Mouse (Mus musculus): Measurements from ENCODE around the gene Nxnl2. TPM values are rescaled to one million over a fixed set of nuclear protein-coding genes. Genes with fewer than 3 reads are reported as not detected.

Nxnl2 gene
- total RNA-seq (2021): under 1 TPM in 1 of 2 experiments, not detected in 1; 0.23 TPM
- long read RNA-seq, experiment 1: 0 reads
- long read RNA-seq, experiment 2: 0 reads

- peak within 1 kb of the TSS; percentile 43; the same call in 1 of the 2 replicates for H3K27ac ChIP-seq
- peak; percentile 48 for TF ChIP-seq CTCF (IDR thresholded peaks at IDR 0.05)
- peak; percentile 44 for DNase-seq
- intact Hi-C loops (cut with DNase I): loop anchor here (10.0 kb wide), 1 partner anchor 216 kb away; no protein-coding TSS in a partner anchor
- peak within 1 kb of the TSS; percentile 73 for H3K4me3 ChIP-seq
These were observed at the start of gene Nxnl2 for GRCm38 (mm10) chr13:51170691-51171680. TSS of gene Nxnl2 (plus strand) at chr13:51171022.

- intact Hi-C loops (cut with DNase I): no loop called here
- Histone ChIP-seq H3K4me3 (no peak overlapping the region), H3K27ac (no peak overlapping the region)
- no peak for DNase-seq
- no peak for TF ChIP-seq CTCF (IDR thresholded peaks at IDR 0.05)
These were observed 48.9 kb upstream of the Nxnl2 start for GRCm38 (mm10) chr13:51121966-51122365.

- Histone ChIP-seq H3K4me3 (no peak overlapping the region), H3K27ac (no peak overlapping the region)
- DNase-seq: no peak
- TF ChIP-seq CTCF (IDR thresholded peaks at IDR 0.05): no peak
- intact Hi-C loops (cut with DNase I): no loop called here
These were observed 48.1 kb upstream of the Nxnl2 start for GRCm38 (mm10) chr13:51122771-51123170.

- Histone ChIP-seq H3K4me3 (no peak overlapping the region), H3K27ac (no peak overlapping the region)
- DNase-seq: no peak
- intact Hi-C loops (cut with DNase I): no loop called here
- TF ChIP-seq CTCF (IDR thresholded peaks at IDR 0.05): no peak
These were observed 45.5 kb upstream of the Nxnl2 start for GRCm38 (mm10) chr13:51125357-51125756.

- Histone ChIP-seq H3K27ac (no peak overlapping the region), H3K4me3 (no peak overlapping the region)
- intact Hi-C loops (cut with DNase I): no loop called here
- no peak for DNase-seq
- TF ChIP-seq CTCF (IDR thresholded peaks at IDR 0.05): no peak
These were observed 42.9 kb upstream of the Nxnl2 start for GRCm38 (mm10) chr13:51127906-51128305.

GRCm38 (mm10) chr13:51128417-51128816, 42.4 kb upstream of the Nxnl2 start:
- Histone ChIP-seq H3K4me3 (no peak overlapping the region), H3K27ac (no peak overlapping the region)
- TF ChIP-seq CTCF (IDR thresholded peaks at IDR 0.05): no peak
- intact Hi-C loops (cut with DNase I): no loop called here
- no peak for DNase-seq

- no peak overlapping the region for H3K4me3 ChIP-seq
- H3K27ac ChIP-seq: no peak overlapping the region
- no peak for TF ChIP-seq CTCF (IDR thresholded peaks at IDR 0.05)
- no peak for DNase-seq
- intact Hi-C loops (cut with DNase I): no loop called here
These were observed 39.6 kb upstream of the Nxnl2 start for GRCm38 (mm10) chr13:51131179-51131578.

- DNase-seq: no peak
- Histone ChIP-seq H3K4me3 (no peak overlapping the region), H3K27ac (no peak overlapping the region)
- intact Hi-C loops (cut with DNase I): no loop called here
- TF ChIP-seq CTCF (IDR thresholded peaks at IDR 0.05): no peak
These were observed 34.5 kb upstream of the Nxnl2 start for GRCm38 (mm10) chr13:51136315-51136714.

- no peak for DNase-seq
- Histone ChIP-seq H3K4me3 (no peak overlapping the region), H3K27ac (no peak overlapping the region)
- TF ChIP-seq CTCF (IDR thresholded peaks at IDR 0.05): no peak
- intact Hi-C loops (cut with DNase I): no loop called here
These were observed 33.7 kb upstream of the Nxnl2 start for GRCm38 (mm10) chr13:51136996-51137701.

GRCm38 (mm10) chr13:51137702-51138031, 33.2 kb upstream of the Nxnl2 start:
- no peak for DNase-seq
- Histone ChIP-seq H3K4me3 (no peak overlapping the region), H3K27ac (no peak overlapping the region)
- intact Hi-C loops (cut with DNase I): no loop called here
- no peak for TF ChIP-seq CTCF (IDR thresholded peaks at IDR 0.05)

- intact Hi-C loops (cut with DNase I): no loop called here
- no peak overlapping the region for H3K4me3 ChIP-seq
- TF ChIP-seq CTCF (IDR thresholded peaks at IDR 0.05): no peak
- DNase-seq: no peak
- no peak overlapping the region for H3K27ac ChIP-seq
These were observed 23.7 kb upstream of the Nxnl2 start for GRCm38 (mm10) chr13:51147106-51147505.

- no peak for DNase-seq
- Histone ChIP-seq H3K4me3 (no peak overlapping the region), H3K27ac (no peak overlapping the region)
- no peak for TF ChIP-seq CTCF (IDR thresholded peaks at IDR 0.05)
- intact Hi-C loops (cut with DNase I): no loop called here
These were observed 17.7 kb upstream of the Nxnl2 start for GRCm38 (mm10) chr13:51152966-51153669.

- no peak for DNase-seq
- H3K27ac ChIP-seq: no peak overlapping the region
- TF ChIP-seq CTCF (IDR thresholded peaks at IDR 0.05): no peak
- H3K4me3 ChIP-seq: no peak overlapping the region
- intact Hi-C loops (cut with DNase I): no loop called here
These were observed 17.2 kb upstream of the Nxnl2 start for GRCm38 (mm10) chr13:51153670-51154030.
